Mouse (Mus musculus) left cerebral cortex, adult 8-10 months (tissue): ENCODE results near the gene Upk3a. TPM values are rescaled to one million over a fixed set of nuclear protein-coding genes. Genes with fewer than 3 reads are reported as not detected.

Experiments used
- DNase-seq, 2 experiments: peaks; one replicate each; pipeline ENCODE4 v3.0.0; 2022; ENCODE audit warnings: low spot score in 2 of 2
- total RNA-seq, 4 experiments: library from RNA; stranded (reverse); gene quantifications; 2 replicates each; pipeline ENCODE4 v1.2.4; 2022

Upk3a gene
- total RNA-seq, 4 experiments from 2014 or later: 0.35 to 0.44 TPM; not detected in 2

DNA sequence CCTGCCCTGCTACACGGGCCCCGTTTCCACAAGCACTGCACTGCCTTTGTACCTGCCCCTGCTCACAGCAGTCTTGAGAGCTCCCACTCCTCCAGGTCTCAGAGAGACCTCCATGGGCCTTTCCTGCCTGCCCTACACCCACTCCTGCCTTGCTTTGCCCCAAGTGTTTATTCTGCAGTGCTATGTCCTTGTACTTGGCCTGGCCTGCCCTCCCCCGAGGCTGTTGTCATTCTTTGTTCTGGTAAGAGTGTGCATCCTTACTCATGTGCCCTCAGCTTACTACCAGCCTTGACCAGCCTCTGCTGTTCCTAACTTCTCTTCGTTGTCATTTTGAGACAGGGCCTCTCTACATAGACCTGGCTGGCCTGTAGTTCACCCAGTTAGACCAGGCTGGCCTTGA is 30.9 kb downstream of the Upk3a start:
- DNase-seq: no peak

DNA sequence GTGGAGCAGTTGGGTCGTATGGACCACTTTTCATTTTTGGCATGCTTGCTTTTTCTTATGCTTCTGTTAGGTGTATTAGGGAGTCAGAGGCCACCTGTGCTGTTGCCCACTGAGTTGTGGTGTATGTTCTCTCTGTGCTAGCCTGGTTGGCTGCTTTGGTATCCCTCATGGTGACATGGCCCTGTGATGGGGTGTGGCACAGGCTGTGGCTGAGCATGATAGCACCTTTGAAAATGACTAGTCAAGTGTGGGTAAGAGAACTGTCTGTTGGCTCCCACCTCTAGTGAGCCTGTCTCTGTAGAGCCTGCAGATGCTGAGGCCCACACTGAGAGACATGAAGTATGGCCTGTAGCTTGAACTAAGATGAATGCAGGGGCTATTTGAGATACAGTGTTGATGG is 32.8 kb downstream of the Upk3a start:
- DNase-seq: no peak

DNA sequence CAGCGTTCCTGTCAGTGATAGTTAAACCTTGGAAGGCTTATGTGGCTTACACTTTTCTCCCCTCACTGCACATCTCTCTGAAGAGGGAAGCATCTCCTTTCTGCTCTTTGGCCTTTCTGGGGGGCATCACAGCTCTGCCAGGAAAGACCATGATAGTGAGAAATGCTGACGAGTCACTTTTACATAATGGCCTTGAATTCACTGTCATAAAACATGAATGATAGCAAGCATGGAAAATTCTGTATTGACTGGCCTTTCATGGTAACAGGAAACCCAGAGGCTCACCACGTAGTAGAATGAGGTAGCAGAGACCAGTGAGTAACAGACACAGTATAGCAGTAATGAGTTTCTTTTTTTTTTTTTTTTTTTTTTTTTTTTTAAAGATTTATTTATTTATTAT is 37.2 kb downstream of the Upk3a start:
- no peak for DNase-seq

DNA sequence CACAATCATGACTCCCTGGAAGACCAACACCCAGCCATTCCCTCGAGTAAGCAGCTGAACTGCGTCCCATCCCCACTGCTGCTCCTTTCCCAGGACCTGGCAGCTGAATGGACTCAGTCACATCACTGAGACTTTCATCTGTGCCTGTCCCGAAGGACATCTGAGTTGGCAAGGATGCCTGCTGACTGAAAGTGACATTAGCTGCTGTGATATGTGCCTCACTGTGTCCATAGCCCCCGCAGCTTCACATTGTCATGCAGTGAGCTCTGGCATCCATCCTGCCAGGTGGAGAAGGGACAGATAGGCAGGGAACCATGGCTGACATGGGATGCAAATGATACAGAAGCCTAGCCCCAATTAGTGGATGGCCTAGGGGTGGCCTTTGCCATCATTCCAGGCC is 38.2 kb downstream of the Upk3a start:
- no peak for DNase-seq

DNA sequence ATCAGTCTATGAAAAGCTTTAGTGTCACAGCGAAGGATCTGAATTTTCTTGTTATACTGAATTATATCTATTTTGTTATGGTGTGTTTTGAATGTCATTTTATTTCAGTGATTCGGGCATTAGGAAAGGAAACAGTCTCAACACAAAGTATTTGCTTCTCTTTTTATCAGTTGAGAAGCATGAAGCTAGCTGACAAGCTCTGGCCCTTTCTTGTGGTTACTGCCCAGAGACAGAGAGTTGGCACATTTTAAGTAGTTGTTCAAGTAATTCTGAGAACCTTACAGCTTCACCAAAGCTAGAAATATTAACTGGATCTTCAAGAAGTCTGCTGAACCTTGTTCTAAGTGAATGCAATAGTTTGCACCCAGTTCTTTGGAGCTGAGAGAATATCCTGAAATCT is 46.5 kb downstream of the Upk3a start:
- DNase-seq: no peak

DNA sequence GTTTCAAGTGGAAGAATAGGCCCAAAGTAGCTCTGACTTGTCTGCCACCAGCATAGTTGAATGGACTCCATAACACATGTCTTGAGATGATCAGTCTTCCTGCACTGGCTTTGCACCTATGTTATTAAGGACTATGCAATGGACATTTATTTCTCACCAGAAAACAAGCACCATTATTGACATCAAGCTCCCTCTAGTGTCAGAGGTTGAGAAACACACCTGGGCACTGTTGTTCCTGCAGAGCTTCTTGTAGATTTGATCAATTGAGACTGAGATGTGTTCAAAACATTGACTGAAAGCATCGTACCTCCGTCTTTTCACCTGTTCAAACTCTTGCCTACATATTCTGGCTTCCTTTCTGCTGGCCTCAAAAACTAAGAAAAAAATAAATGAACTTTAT is 53.6 kb downstream of the Upk3a start:
- DNase-seq: no peak

Other genes with a start within 250 kb of the Upk3a start
- 10 to 100 TPM; 10.6 to 17.9 (median 14.5) TPM for gene Phf21b, start 161.1 kb upstream of the Upk3a start, total RNA-seq
- gene Gm29666, start 97.1 kb upstream of the Upk3a start, total RNA-seq: 1 to 10 TPM; 1.4 to 1.8 (median 1.7) TPM
- 10 to 100 TPM; 27.8 to 30.0 (median 28.9) TPM for gene Nup50, start 93.7 kb upstream of the Upk3a start, total RNA-seq
- 100 to 1,000 TPM; 105 to 107 (median 107) TPM for gene 5031439G07Rik, start 28.6 kb upstream of the Upk3a start, total RNA-seq
- 10 to 100 TPM; 21.6 to 29.7 (median 22.1) TPM for gene Fam118a, start 11.8 kb downstream of the Upk3a start, total RNA-seq
- gene Smc1b, start 114.8 kb downstream of the Upk3a start, total RNA-seq: under 1 TPM in 1 of 4 experiments, not detected in 3; 0.07 TPM
- under 1 TPM in 1 of 4 experiments, not detected in 3; 0.32 TPM for gene Ribc2, start 114.9 kb downstream of the Upk3a start, total RNA-seq
- gene Fbln1, start 188.8 kb downstream of the Upk3a start, total RNA-seq: 10 to 100 TPM; 11.6 to 14.5 (median 11.9) TPM